Mouse (Mus musculus): ENCODE results near the gene Sh2d1a. TPM values are rescaled to one million over a fixed set of nuclear protein-coding genes. Genes with fewer than 3 reads are reported as not detected.

Gene Sh2d1a
- polyA plus RNA-seq (2015; fragmentation: Nextera tagmentation; extraction: Ambion mirVana) = 4.9 and 17.9 TPM in 2 replicates

- Histone ChIP-seq H3K9me3 (replicated peaks; ENCODE audit: control insufficient read depth, low read length) (no peaks in the 10 kb centered on the region), H3K36me3 (ENCODE audit: control insufficient read depth, insufficient read depth) (no peaks in the 10 kb centered on the region), H3K27me3 (ENCODE audit: control insufficient read depth, insufficient read depth, low read length) (no peaks in the 10 kb centered on the region), H3K4me1 (ENCODE audit: control insufficient read depth, insufficient read depth, low read length) (no peaks in the 10 kb centered on the region), H3K9ac (ENCODE audit: low read length) (no peak within 1 kb of the TSS; the same call in 1 of the 2 replicates), H3K4me3 (ENCODE audit: low read length) (peak within 1 kb of the TSS; percentile 4; the same call in 1 of the 2 replicates), H3K27ac (ENCODE audit: low read length) (no peak within 1 kb of the TSS; the same call in 1 of the 2 replicates), H3K4me2 (ENCODE audit: low read depth, low read length) (no peak within 1 kb of the TSS)
- ATAC-seq (replicated peaks; ENCODE audit: extremely low read depth, insufficient read depth, low FRiP score) = no peak
- WGBS = 77% methylated on average over 13 of the region's 13 CpGs
Observed at GRCm38 (mm10) chrX:42502291-42503043, at the start of gene Sh2d1a. Sh2d1a (plus strand) TSS chrX:42502453.

- Histone ChIP-seq H3K36me3 (ENCODE audit: control insufficient read depth, insufficient read depth) (no peaks in the 10 kb centered on the region), H3K4me3 (ENCODE audit: low read length) (no peak overlapping the region), H3K9ac (ENCODE audit: low read length) (no peak overlapping the region), H3K27ac (ENCODE audit: low read length) (no peak overlapping the region), H3K27me3 (ENCODE audit: control insufficient read depth, insufficient read depth, low read length) (no peaks in the 10 kb centered on the region), H3K4me1 (ENCODE audit: control insufficient read depth, insufficient read depth, low read length) (no peaks in the 10 kb centered on the region), H3K4me2 (ENCODE audit: low read depth, low read length) (no peak overlapping the region), H3K9me3 (replicated peaks; ENCODE audit: control insufficient read depth, low read length) (no peaks in the 10 kb centered on the region)
- ATAC-seq (replicated peaks; ENCODE audit: extremely low read depth, insufficient read depth, low FRiP score) = no peak
- 88% methylated on average over 1 of the region's 1 CpGs for WGBS
Observed at GRCm38 (mm10) chrX:42453001-42453400, 49.3 kb upstream of the Sh2d1a start.

GRCm38 (mm10) chrX:42454533-42454932 lies 47.7 kb upstream of the Sh2d1a start:
- no peaks in the 10 kb centered on the region for H3K27me3 ChIP-seq (ENCODE audit: control insufficient read depth, insufficient read depth, low read length)
- H3K27ac ChIP-seq (ENCODE audit: low read length) = no peak overlapping the region
- H3K9me3 ChIP-seq (replicated peaks; ENCODE audit: control insufficient read depth, low read length) = no peaks in the 10 kb centered on the region
- peak; percentile 37; the same call in 1 of the 2 replicates for ATAC-seq (replicated peaks; ENCODE audit: extremely low read depth, insufficient read depth, low FRiP score)
- no peak overlapping the region for H3K4me3 ChIP-seq (ENCODE audit: low read length)
- no peak overlapping the region for H3K4me2 ChIP-seq (ENCODE audit: low read depth, low read length)
- 58% methylated on average over 7 of the region's 7 CpGs for WGBS
- no peaks in the 10 kb centered on the region for H3K36me3 ChIP-seq (ENCODE audit: control insufficient read depth, insufficient read depth)
- H3K4me1 ChIP-seq (ENCODE audit: control insufficient read depth, insufficient read depth, low read length) = no peaks in the 10 kb centered on the region
- no peak overlapping the region for H3K9ac ChIP-seq (ENCODE audit: low read length)

- no peak within 1 kb of the TSS for H3K4me2 ChIP-seq (ENCODE audit: low read depth, low read length)
- no peaks in the 10 kb centered on the region for H3K36me3 ChIP-seq (ENCODE audit: control insufficient read depth, insufficient read depth)
- H3K27ac ChIP-seq (ENCODE audit: low read length) = no peak within 1 kb of the TSS
- no peak for ATAC-seq (replicated peaks; ENCODE audit: extremely low read depth, insufficient read depth, low FRiP score)
- H3K4me3 ChIP-seq (ENCODE audit: low read length) = no peak within 1 kb of the TSS
- no peaks in the 10 kb centered on the region for H3K27me3 ChIP-seq (ENCODE audit: control insufficient read depth, insufficient read depth, low read length)
- H3K9me3 ChIP-seq (replicated peaks; ENCODE audit: control insufficient read depth, low read length) = no peaks in the 10 kb centered on the region
- 86% methylated on average over 16 of the region's 16 CpGs for WGBS
- H3K4me1 ChIP-seq (ENCODE audit: control insufficient read depth, insufficient read depth, low read length) = no peaks in the 10 kb centered on the region
- H3K9ac ChIP-seq (ENCODE audit: low read length) = no peak within 1 kb of the TSS
Observed at GRCm38 (mm10) chrX:42489446-42489845, 12.8 kb upstream of the Sh2d1a start, which contains the start of gene Tex13c2. Tex13c2 (plus strand) TSS chrX:42489691.

GRCm38 (mm10) chrX:42490336-42490735 lies 11.9 kb upstream of the Sh2d1a start:
- H3K27me3 ChIP-seq (ENCODE audit: control insufficient read depth, insufficient read depth, low read length) = no peaks in the 10 kb centered on the region
- no peaks in the 10 kb centered on the region for H3K36me3 ChIP-seq (ENCODE audit: control insufficient read depth, insufficient read depth)
- no peak overlapping the region for H3K9ac ChIP-seq (ENCODE audit: low read length)
- H3K4me3 ChIP-seq (ENCODE audit: low read length) = no peak overlapping the region
- ATAC-seq (replicated peaks; ENCODE audit: extremely low read depth, insufficient read depth, low FRiP score) = no peak
- no peak overlapping the region for H3K4me2 ChIP-seq (ENCODE audit: low read depth, low read length)
- WGBS = 89% methylated on average over 8 of the region's 8 CpGs
- H3K4me1 ChIP-seq (ENCODE audit: control insufficient read depth, insufficient read depth, low read length) = no peaks in the 10 kb centered on the region
- no peaks in the 10 kb centered on the region for H3K9me3 ChIP-seq (replicated peaks; ENCODE audit: control insufficient read depth, low read length)
- no peak overlapping the region for H3K27ac ChIP-seq (ENCODE audit: low read length)

- Histone ChIP-seq H3K4me3 (ENCODE audit: low read length) (no peak overlapping the region), H3K9ac (ENCODE audit: low read length) (no peak overlapping the region), H3K27me3 (ENCODE audit: control insufficient read depth, insufficient read depth, low read length) (no peaks in the 10 kb centered on the region), H3K9me3 (replicated peaks; ENCODE audit: control insufficient read depth, low read length) (no peaks in the 10 kb centered on the region), H3K4me1 (ENCODE audit: control insufficient read depth, insufficient read depth, low read length) (no peaks in the 10 kb centered on the region), H3K27ac (ENCODE audit: low read length) (no peak overlapping the region), H3K36me3 (ENCODE audit: control insufficient read depth, insufficient read depth) (no peaks in the 10 kb centered on the region), H3K4me2 (ENCODE audit: low read depth, low read length) (no peak overlapping the region)
- ATAC-seq (replicated peaks; ENCODE audit: extremely low read depth, insufficient read depth, low FRiP score) = no peak
Observed at GRCm38 (mm10) chrX:42500538-42500937, 1.7 kb upstream of the Sh2d1a start.

- WGBS = 59% methylated on average over 2 of the region's 2 CpGs
- ATAC-seq (replicated peaks; ENCODE audit: extremely low read depth, insufficient read depth, low FRiP score) = no peak
Observed at GRCm38 (mm10) chrX:42511105-42511504, 8.9 kb downstream of the Sh2d1a start.

GRCm38 (mm10) chrX:42512567-42512966 lies 10.3 kb downstream of the Sh2d1a start:
- Histone ChIP-seq H3K4me3 (ENCODE audit: low read length) (no peak overlapping the region), H3K27ac (ENCODE audit: low read length) (no peak overlapping the region), H3K27me3 (ENCODE audit: control insufficient read depth, insufficient read depth, low read length) (no peaks in the 10 kb centered on the region), H3K36me3 (ENCODE audit: control insufficient read depth, insufficient read depth) (no peaks in the 10 kb centered on the region), H3K9me3 (replicated peaks; ENCODE audit: control insufficient read depth, low read length) (no peaks in the 10 kb centered on the region), H3K4me2 (ENCODE audit: low read depth, low read length) (no peak overlapping the region), H3K9ac (ENCODE audit: low read length) (no peak overlapping the region), H3K4me1 (ENCODE audit: control insufficient read depth, insufficient read depth, low read length) (no peaks in the 10 kb centered on the region)
- ATAC-seq (replicated peaks; ENCODE audit: extremely low read depth, insufficient read depth, low FRiP score) = no peak

More at GRCm38 (mm10) chrX:42511105-42511504, 8.9 kb downstream of the Sh2d1a start:
- Histone ChIP-seq H3K4me3 (ENCODE audit: low read length) (no peak overlapping the region), H3K27ac (ENCODE audit: low read length) (no peak overlapping the region), H3K4me2 (ENCODE audit: low read depth, low read length) (no peak overlapping the region), H3K36me3 (ENCODE audit: control insufficient read depth, insufficient read depth) (no peaks in the 10 kb centered on the region), H3K27me3 (ENCODE audit: control insufficient read depth, insufficient read depth, low read length) (no peaks in the 10 kb centered on the region), H3K9ac (ENCODE audit: low read length) (no peak overlapping the region), H3K9me3 (replicated peaks; ENCODE audit: control insufficient read depth, low read length) (no peaks in the 10 kb centered on the region), H3K4me1 (ENCODE audit: control insufficient read depth, insufficient read depth, low read length) (no peaks in the 10 kb centered on the region)

- Histone ChIP-seq H3K4me2 (ENCODE audit: low read depth, low read length) (no peak overlapping the region), H3K4me1 (ENCODE audit: control insufficient read depth, insufficient read depth, low read length) (0 out of 2 replicates have a peak, but pooled peaks cover 3% of the 10 kb centered on the region), H3K4me3 (ENCODE audit: low read length) (no peak overlapping the region), H3K27ac (ENCODE audit: low read length) (no peak overlapping the region), H3K27me3 (ENCODE audit: control insufficient read depth, insufficient read depth, low read length) (no peaks in the 10 kb centered on the region), H3K9me3 (replicated peaks; ENCODE audit: control insufficient read depth, low read length) (no peaks in the 10 kb centered on the region), H3K36me3 (ENCODE audit: control insufficient read depth, insufficient read depth) (no peaks in the 10 kb centered on the region), H3K9ac (ENCODE audit: low read length) (no peak overlapping the region)
- no peak for ATAC-seq (replicated peaks; ENCODE audit: extremely low read depth, insufficient read depth, low FRiP score)
- 84% methylated on average over 2 of the region's 2 CpGs for WGBS
Observed at GRCm38 (mm10) chrX:42522868-42523267, 20.6 kb downstream of the Sh2d1a start.

Data from heart, embryonic 16.5 days (tissue).